Mouse (Mus musculus) kidney, adult 2 months (tissue): Measurements from ENCODE around the gene Nans. TPM values are rescaled to one million over a fixed set of nuclear protein-coding genes. Genes with fewer than 3 reads are reported as not detected.

Experiments used
- DNase-seq: peaks from one replicate; pipeline ENCODE4 v3.0.0; 2021
- H3K27ac ChIP-seq: fragments of 200-500 bp; 2 replicates; pipeline ENCODE4 v1.5.1; 2012; ENCODE audit warnings: low read depth, low read length, control low read depth, inconsistent platforms; ENCODE audit not compliant: insufficient read depth
- H3K27me3 ChIP-seq: fragments of 200-500 bp; replicated peaks from 2 replicates; pipeline ENCODE4 v1.6.1; 2012; ENCODE audit warnings: mild to moderate bottlenecking, moderate library complexity, low read length, inconsistent platforms; ENCODE audit not compliant: control insufficient read depth, insufficient read depth
- H3K36me3 ChIP-seq: fragments of 200-500 bp; 2 replicates; pipeline ENCODE4 v1.6.1; 2012; ENCODE audit warnings: mild to moderate bottlenecking, moderate library complexity, low read length, inconsistent platforms; ENCODE audit not compliant: control insufficient read depth, insufficient read depth
- H3K4me1 ChIP-seq: fragments of 200-500 bp; 2 replicates; pipeline ENCODE4 v1.6.1; 2011; ENCODE audit warnings: low read length; ENCODE audit not compliant: control insufficient read depth, insufficient read depth
- H3K4me3 ChIP-seq: fragments of 200-500 bp; 2 replicates; pipeline ENCODE4 v1.5.1; 2011; ENCODE audit warnings: mild to moderate bottlenecking, low read depth, low read length, control low read depth; ENCODE audit not compliant: insufficient read depth
- CTCF ChIP-seq: fragments of 200-500 bp; conservative IDR thresholded peaks from 2 replicates; pipeline ENCODE4 v1.5.1; 2011; ENCODE audit warnings: low read depth, mild to moderate bottlenecking, control low read depth, low read length, moderate library complexity, mixed read lengths; ENCODE audit not compliant: insufficient read depth, insufficient read length
- POLR2A ChIP-seq: fragments of 200-500 bp; IDR thresholded peaks from one replicate; pipeline ENCODE4 v1.6.1; 2011; ENCODE audit warnings: low read depth, low read length, control low read depth
- WGBS: fragments of 180-500 bp; shearing (Covaris S2); methylation state at CpG from one replicate; pipeline ENCODE4 v1.1.7; 2018; 5-methylcytosine and 5-hydroxymethylcytosine counted together
- polyA plus RNA-seq: library from polyadenylated mRNA; depleted of rRNA; stranded (reverse); fragments of >200 nt; gene quantifications from 2 replicates; pipeline ENCODE4 v1.2.3, GENCODE M21; 2012

Nans gene
- polyA plus RNA-seq, 1 experiment: 13.8 TPM

DNA sequence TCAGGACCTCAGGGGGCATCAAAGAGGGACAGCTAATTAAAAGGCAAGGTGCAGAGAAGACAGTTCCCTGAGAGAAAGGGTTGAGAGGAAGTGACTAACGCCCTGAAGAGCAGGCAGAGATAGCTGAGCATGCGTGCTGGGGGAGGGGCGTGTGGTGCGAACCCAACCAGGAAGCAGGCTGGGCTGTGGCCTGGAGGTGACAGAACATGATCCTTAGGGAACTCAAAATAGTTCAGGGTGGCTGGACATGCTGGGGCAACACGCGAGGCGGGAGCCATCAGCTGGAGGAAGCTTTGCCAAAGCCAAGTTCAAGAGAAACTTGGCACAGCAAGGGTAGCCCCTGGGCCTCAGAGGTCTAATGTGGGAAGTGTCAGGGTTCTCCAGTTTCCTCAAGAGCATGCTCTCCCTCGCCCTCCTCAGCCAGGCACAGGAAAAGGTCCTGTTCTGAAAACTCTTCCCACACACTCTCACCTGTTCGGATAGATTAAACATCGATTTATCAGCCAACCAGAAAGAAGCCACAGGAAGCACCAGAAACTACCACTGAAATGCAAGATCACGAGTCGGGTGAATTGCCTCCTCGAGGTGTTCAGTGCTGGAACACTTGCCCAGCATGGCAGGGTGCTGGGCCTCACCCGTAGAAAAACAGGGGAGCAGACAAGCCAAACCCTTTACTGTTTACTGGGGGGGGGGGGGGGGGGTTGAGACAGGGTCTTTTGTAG lies 3.2 kb upstream of the Nans start:
- Histone ChIP-seq H3K36me3 (no peaks in the 10 kb centered on the region), H3K27me3 (no peaks in the 10 kb centered on the region), H3K27ac (no peak overlapping the region), H3K4me3 (no peak overlapping the region), H3K4me1 (peaks cover 3% of the 10 kb centered on the region; the same call in 1 of the 2 replicates)
- peak; percentile 89 for DNase-seq
- WGBS: 34% methylated on average over 14 of the region's 14 CpGs
- no peak for TF ChIP-seq POLR2A
- no peak for TF ChIP-seq CTCF

- DNase-seq: peak; percentile 88
- 77% methylated on average over 5 of the region's 5 CpGs for WGBS
Observed at GRCm38 (mm10) chr4:46487348-46487747, 1.7 kb upstream of the Nans start.

GRCm38 (mm10) chr4:46493071-46493470 lies 4.0 kb downstream of the Nans start:
- 95% methylated on average over 6 of the region's 6 CpGs for WGBS
- TF ChIP-seq POLR2A (no peak), CTCF (no peak)

More at GRCm38 (mm10) chr4:46487348-46487747, 1.7 kb upstream of the Nans start:
- H3K36me3 ChIP-seq: no peaks in the 10 kb centered on the region
- H3K27ac ChIP-seq: no peak overlapping the region
- no peak overlapping the region for H3K4me3 ChIP-seq
- no peaks in the 10 kb centered on the region for H3K27me3 ChIP-seq
- peaks cover 3% of the 10 kb centered on the region; the same call in 1 of the 2 replicates for H3K4me1 ChIP-seq
- TF ChIP-seq POLR2A: no peak
- no peak for TF ChIP-seq CTCF

DNA sequence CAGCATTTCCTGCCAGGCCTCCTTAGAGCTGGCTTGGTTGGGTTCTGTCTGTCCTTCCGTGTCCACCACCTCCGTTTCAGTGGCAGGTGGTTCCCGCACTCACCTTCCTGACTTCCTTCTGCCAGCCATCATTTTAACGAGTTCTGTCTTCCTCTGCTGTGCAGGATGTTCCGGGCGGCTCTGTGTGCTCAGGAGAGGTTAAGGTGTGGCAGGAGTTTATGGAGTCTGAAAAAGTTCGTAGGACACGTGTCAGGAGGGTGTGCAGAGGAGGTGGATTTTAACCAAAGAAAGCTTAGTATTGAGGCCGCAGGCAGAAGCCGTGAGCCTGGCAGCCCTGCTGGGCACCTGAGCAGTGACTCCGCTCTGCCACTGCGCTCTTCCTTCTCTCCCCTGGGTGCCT lies 6.5 kb downstream of the Nans start:
- H3K27me3 ChIP-seq: no peaks in the 10 kb centered on the region
- no peaks in the 10 kb centered on the region; the same call in 1 of the 2 replicates for H3K4me1 ChIP-seq
- no peak for DNase-seq
- 75% methylated on average over 12 of the region's 12 CpGs for WGBS
- no peak overlapping the region for H3K27ac ChIP-seq
- H3K36me3 ChIP-seq: no peaks in the 10 kb centered on the region
- TF ChIP-seq POLR2A: no peak
- TF ChIP-seq CTCF: no peak
- no peak overlapping the region for H3K4me3 ChIP-seq

More at GRCm38 (mm10) chr4:46493071-46493470, 4.0 kb downstream of the Nans start:
- H3K27me3 ChIP-seq: no peaks in the 10 kb centered on the region
- no peak overlapping the region for H3K4me3 ChIP-seq
- DNase-seq: no peak
- no peak overlapping the region for H3K27ac ChIP-seq
- H3K4me1 ChIP-seq: no peaks in the 10 kb centered on the region
- H3K36me3 ChIP-seq: no peaks in the 10 kb centered on the region

DNA sequence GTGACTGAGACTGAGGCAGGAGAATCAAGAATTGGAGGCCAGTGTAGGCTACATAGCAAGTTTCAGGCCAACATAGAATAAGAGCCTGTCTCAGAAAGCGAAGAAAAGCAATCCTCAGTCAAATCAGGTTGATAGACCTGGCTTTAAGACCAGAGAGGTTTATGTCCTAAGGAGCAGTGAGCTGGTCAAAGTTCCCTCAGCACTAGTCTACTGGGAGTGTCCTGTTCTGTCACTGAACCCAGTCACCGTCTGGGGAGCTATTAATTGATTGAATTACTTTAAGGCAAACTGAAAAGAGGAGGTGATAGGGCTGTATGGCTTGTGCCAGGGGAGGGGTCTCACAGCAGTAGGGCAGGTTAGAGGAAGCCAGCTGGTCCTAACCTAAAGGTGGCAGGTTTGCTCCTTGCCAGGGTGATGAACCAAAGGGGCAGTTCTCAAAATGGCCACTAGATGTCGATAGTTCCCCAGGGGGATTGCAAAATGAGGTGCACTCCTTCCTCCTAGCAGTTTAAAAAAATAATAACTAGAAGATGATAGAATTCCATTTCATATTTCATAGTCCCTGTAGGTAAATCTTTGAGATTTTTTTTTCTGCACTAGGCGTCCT lies 8.3 kb downstream of the Nans start:
- WGBS: 53% methylated on average over 4 of the region's 4 CpGs
- Histone ChIP-seq H3K4me1 (no peaks in the 10 kb centered on the region; the same call in 1 of the 2 replicates), H3K36me3 (no peaks in the 10 kb centered on the region), H3K27ac (no peak overlapping the region), H3K27me3 (no peaks in the 10 kb centered on the region), H3K4me3 (no peak overlapping the region)
- TF ChIP-seq CTCF: peak; percentile 93
- TF ChIP-seq POLR2A: no peak
- peak; percentile 75 for DNase-seq

- no peaks in the 10 kb centered on the region for H3K27me3 ChIP-seq
- H3K4me3 ChIP-seq: no peak overlapping the region
- no peaks in the 10 kb centered on the region for H3K36me3 ChIP-seq
- TF ChIP-seq CTCF (0 out of 2 replicates have a peak, but pooled peaks have one; percentile 9), POLR2A (no peak)
- WGBS: 41% methylated on average over 3 of the region's 3 CpGs
- H3K4me1 ChIP-seq: no peaks in the 10 kb centered on the region; the same call in 1 of the 2 replicates
- DNase-seq: peak; percentile 70
- H3K27ac ChIP-seq: no peak overlapping the region
Observed at GRCm38 (mm10) chr4:46498511-46498910, 9.5 kb downstream of the Nans start.

DNA sequence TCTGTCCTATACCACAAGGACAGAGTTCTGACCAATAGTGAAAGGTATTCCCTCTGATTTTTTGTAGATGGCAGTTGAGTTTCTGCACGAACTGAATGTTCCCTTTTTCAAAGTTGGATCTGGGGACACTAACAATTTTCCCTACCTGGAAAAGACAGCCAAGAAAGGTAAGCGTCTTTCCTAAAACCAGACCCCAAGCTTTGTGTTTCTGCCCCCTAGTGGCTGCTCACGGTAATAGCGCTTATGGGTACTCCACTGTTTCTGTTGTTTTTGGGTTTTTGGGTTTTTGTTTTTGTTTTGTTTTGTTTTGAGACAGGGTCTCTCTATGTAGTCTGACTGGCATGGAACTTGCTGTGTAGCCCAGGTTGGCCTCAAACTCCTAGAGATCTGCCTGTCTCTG lies 9.9 kb downstream of the Nans start:
- no peaks in the 10 kb centered on the region for H3K27me3 ChIP-seq
- no peak overlapping the region for H3K4me3 ChIP-seq
- 14% methylated on average over 4 of the region's 4 CpGs for WGBS
- no peak overlapping the region for H3K27ac ChIP-seq
- no peaks in the 10 kb centered on the region for H3K36me3 ChIP-seq
- TF ChIP-seq CTCF (peak; percentile 60), POLR2A (no peak)
- H3K4me1 ChIP-seq: no peaks in the 10 kb centered on the region; the same call in 1 of the 2 replicates
- peak; percentile 45 for DNase-seq
